Mouse (Mus musculus) erythroblast, embryonic 14.5 days (primary cell): ENCODE measurements around the gene Zfp827. TPM values are rescaled to one million over a fixed set of nuclear protein-coding genes. Genes with fewer than 3 reads are reported as not detected.

Experiments used
- H3K27me3 ChIP-seq: 2 replicates; pipeline ENCODE4 v1.6.1; 2012; ENCODE audit warnings: inconsistent platforms; ENCODE audit not compliant: control insufficient read depth
- H3K36me3 ChIP-seq: 2 replicates; pipeline ENCODE4 v1.6.1; 2012; ENCODE audit warnings: mild to moderate bottlenecking, inconsistent platforms; ENCODE audit not compliant: control insufficient read depth
- H3K4me1 ChIP-seq: 2 replicates; pipeline ENCODE4 v1.6.1; 2012; ENCODE audit warnings: inconsistent platforms; ENCODE audit not compliant: control insufficient read depth
- H3K4me3 ChIP-seq: replicated peaks from 2 replicates; pipeline ENCODE3; 2012; ENCODE audit warnings: moderate library complexity, mild to moderate bottlenecking, inconsistent platforms
- H3K9me3 ChIP-seq: 2 replicates; pipeline ENCODE4 v1.6.1; 2012; ENCODE audit warnings: low read length, inconsistent platforms, mixed read lengths; ENCODE audit not compliant: control insufficient read depth
- GATA1 ChIP-seq: IDR thresholded peaks from 2 replicates; pipeline ENCODE4 v1.6.1; 2012; ENCODE audit warnings: low read length, inconsistent platforms, mixed read lengths
- TAL1 ChIP-seq: IDR thresholded peaks from 3 replicates; pipeline ENCODE4 v1.6.1; 2012; ENCODE audit warnings: low read length, inconsistent platforms, mixed read lengths
- polyA plus RNA-seq: library from polyadenylated mRNA; stranded (reverse); fragments of >175 nt; gene quantifications from 2 replicates; pipeline ENCODE4 v1.2.3, GENCODE M21; 2012

Gene Zfp827
- polyA plus RNA-seq, 1 experiment: 0.03 TPM

DNA sequence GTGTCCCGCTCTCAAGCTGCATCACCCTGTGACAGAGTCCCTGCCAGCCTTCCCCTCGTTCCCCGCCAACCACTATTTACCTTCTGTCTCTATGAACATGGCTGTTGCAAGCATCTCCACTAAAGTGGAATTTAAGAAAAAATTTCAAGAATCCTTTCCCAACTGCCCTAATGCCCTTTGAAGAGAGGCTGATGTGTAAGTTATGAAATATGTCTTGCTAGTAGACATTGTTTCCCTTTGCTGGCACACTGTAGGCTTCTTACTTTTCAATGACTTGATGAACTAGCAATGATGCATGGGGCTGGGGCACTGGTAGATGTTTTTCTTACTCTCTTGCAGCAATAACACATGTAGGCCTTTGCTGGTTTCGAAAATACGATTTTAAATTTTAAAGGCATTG lies 49.0 kb downstream of the Zfp827 start:
- no peak overlapping the region for H3K4me3 ChIP-seq
- H3K27me3 ChIP-seq: no peaks in the 10 kb centered on the region
- peaks cover 3% of the 10 kb centered on the region; the same call in 1 of the 2 replicates for H3K36me3 ChIP-seq
- no peaks in the 10 kb centered on the region for H3K9me3 ChIP-seq
- TF ChIP-seq GATA1: no peak
- no peak for TF ChIP-seq TAL1
- no peaks in the 10 kb centered on the region for H3K4me1 ChIP-seq

DNA sequence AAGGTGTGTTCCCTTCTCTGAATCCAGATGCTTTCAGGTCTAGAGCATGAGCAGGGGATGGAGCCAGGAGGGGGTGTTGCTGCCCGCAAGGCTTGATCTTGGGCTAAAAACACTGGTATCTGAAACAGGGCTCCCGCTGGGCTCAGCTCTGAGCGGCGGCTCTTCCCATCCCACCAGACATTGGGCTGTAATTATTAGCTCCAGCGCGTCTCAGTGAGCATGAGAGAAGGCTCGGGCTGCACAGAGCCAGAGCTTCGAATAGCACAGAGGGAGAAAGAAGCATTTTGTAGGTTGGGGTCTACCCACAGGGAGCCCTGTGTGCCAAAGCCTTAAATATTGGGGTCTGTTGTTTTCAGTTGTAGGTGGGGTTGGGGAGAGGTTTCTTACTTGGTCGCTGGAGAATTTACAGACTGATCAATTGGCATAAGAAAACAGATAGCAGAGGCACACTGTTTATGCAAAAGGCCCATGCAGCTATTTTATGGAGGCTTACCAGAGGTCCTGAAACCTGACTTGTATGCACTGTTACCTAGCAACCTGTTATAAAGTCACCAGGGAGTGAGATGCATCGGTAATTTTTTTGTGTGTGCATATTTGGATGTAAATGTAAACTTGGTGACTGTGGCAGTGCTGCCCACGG lies 50.4 kb downstream of the Zfp827 start:
- Histone ChIP-seq H3K9me3 (no peaks in the 10 kb centered on the region), H3K27me3 (no peaks in the 10 kb centered on the region), H3K4me1 (no peaks in the 10 kb centered on the region), H3K4me3 (no peak overlapping the region), H3K36me3 (peaks cover 3% of the 10 kb centered on the region; the same call in 1 of the 2 replicates)
- TF ChIP-seq GATA1 (no peak), TAL1 (no peak)

DNA sequence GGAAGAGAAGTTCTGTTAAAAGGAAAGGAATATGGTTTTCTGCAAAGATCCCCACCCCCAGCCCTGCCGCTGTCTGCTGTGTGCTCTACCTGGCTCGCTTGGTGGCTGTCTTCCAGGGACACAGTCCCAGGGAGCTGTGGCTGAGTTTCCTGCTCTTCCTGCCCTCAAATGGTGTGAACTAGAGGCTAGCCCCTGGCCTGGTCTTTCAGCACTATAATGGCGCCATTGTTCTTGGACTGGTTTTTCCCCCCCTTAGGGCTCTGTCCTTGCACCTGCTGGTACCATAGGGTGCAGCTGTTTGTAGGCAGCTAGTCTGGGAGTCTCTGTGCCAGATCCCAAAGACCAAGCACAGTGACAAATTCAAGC lies 50.9 kb downstream of the Zfp827 start:
- no peak for TF ChIP-seq GATA1
- TF ChIP-seq TAL1: no peak
- Histone ChIP-seq H3K9me3 (no peaks in the 10 kb centered on the region), H3K4me3 (no peak overlapping the region), H3K27me3 (no peaks in the 10 kb centered on the region), H3K4me1 (no peaks in the 10 kb centered on the region), H3K36me3 (peaks cover 3% of the 10 kb centered on the region; the same call in 1 of the 2 replicates)

- no peak for TF ChIP-seq GATA1
- no peak for TF ChIP-seq TAL1
- H3K4me1 ChIP-seq: no peaks in the 10 kb centered on the region
These were observed 52.0 kb downstream of the Zfp827 start for GRCm38 (mm10) chr8:79080096-79080739.

GRCm38 (mm10) chr8:79081333-79081732 lies 53.1 kb downstream of the Zfp827 start:
- TF ChIP-seq TAL1 (no peak), GATA1 (no peak)
- Histone ChIP-seq H3K4me1 (no peaks in the 10 kb centered on the region), H3K9me3 (no peaks in the 10 kb centered on the region), H3K36me3 (no peaks in the 10 kb centered on the region), H3K27me3 (no peaks in the 10 kb centered on the region), H3K4me3 (no peak overlapping the region)

More at GRCm38 (mm10) chr8:79080096-79080739, 52.0 kb downstream of the Zfp827 start:
- Histone ChIP-seq H3K36me3 (peaks cover 3% of the 10 kb centered on the region; the same call in 1 of the 2 replicates), H3K4me3 (no peak overlapping the region), H3K9me3 (no peaks in the 10 kb centered on the region), H3K27me3 (no peaks in the 10 kb centered on the region)

DNA sequence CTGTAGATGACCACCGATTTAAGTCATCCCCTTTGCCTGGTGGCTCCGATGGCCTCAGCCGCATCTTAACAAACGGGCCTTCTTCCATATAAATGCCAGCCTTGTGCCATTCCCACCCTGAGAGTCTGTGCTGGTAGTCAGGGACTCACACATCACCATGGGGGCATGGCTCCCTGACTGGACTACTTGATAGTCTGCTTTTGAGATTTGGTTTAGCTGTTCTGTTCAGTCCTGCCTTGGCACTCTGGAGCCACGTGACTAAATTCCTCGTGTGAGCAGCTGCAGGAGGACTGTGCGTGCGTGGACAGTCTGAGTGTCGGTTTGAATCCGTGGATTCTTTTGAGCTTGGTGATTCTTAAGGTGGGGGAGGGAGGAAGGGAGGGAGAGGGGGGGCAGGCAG lies 53.7 kb downstream of the Zfp827 start:
- Histone ChIP-seq H3K4me1 (no peaks in the 10 kb centered on the region), H3K36me3 (no peaks in the 10 kb centered on the region), H3K27me3 (no peaks in the 10 kb centered on the region), H3K9me3 (no peaks in the 10 kb centered on the region), H3K4me3 (no peak overlapping the region)
- TF ChIP-seq GATA1 (no peak), TAL1 (no peak)

- no peaks in the 10 kb centered on the region for H3K4me1 ChIP-seq
- no peaks in the 10 kb centered on the region for H3K9me3 ChIP-seq
- H3K4me3 ChIP-seq: no peak overlapping the region
- no peaks in the 10 kb centered on the region for H3K27me3 ChIP-seq
- TF ChIP-seq TAL1 (no peak), GATA1 (no peak)
- no peaks in the 10 kb centered on the region for H3K36me3 ChIP-seq
These were observed 55.5 kb downstream of the Zfp827 start for GRCm38 (mm10) chr8:79083461-79084358.

DNA sequence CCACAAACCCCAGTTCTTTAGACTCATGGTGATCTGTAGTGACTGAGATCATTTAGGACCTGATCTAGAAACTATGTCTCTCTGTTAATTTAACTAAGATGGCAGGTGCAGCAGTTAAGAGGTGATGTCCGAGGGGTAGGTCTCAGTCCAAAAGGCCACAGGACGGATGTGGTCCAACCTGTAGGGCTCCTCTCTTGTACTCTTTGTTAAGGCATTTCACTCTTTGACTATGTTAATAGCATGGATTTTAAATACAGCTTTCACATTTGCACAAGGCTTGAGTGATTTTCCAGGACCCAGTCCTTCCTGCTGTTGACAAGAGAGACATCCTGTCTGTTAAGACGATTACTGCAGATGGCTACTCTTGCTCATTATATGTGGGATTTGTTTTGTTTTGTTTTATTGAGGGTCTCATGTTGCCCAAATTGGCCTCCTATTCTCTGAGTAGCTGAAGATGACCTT lies 56.2 kb downstream of the Zfp827 start:
- no peaks in the 10 kb centered on the region for H3K36me3 ChIP-seq
- TF ChIP-seq TAL1 (no peak), GATA1 (no peak)

DNA sequence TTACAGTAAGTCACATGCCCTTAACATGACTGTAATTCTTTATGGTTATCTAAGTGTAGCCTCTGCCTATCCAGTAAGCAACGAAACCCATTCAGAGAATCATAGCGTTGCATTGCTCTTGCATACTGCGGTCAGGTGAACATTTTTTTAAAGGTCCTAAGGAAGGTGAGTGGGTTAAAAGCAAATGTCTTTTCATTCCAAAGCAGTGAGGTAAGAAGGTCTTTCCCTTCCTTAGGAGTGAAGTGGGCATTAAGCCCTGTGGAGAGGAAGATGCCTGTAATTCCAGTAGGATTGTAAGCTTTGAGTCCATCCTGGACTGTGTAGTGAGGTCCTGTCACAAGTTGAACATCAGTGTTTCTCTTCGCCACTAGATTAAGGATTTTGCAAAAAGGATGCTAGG lies 66.2 kb downstream of the Zfp827 start:
- Histone ChIP-seq H3K9me3 (no peaks in the 10 kb centered on the region), H3K4me3 (no peak overlapping the region), H3K36me3 (no peaks in the 10 kb centered on the region), H3K27me3 (no peaks in the 10 kb centered on the region), H3K4me1 (no peaks in the 10 kb centered on the region)
- TF ChIP-seq TAL1: no peak
- TF ChIP-seq GATA1: no peak

More for the DNA sequence above, 56.2 kb downstream of the Zfp827 start:
- Histone ChIP-seq H3K4me3 (no peak overlapping the region), H3K27me3 (no peaks in the 10 kb centered on the region), H3K9me3 (no peaks in the 10 kb centered on the region), H3K4me1 (no peaks in the 10 kb centered on the region)
